Mouse (Mus musculus) heart, embryonic 14.5 days (tissue): ENCODE measurements around the gene Cyren. TPM values are rescaled to one million over a fixed set of nuclear protein-coding genes. Genes with fewer than 3 reads are reported as not detected.

Source experiments
- ATAC-seq: fragments of 200-750 bp; cut with Nextera tagmentation; 2 replicates; pipeline ENCODE4 v1.8.0; 2017; ENCODE audit warnings: low read depth, moderate TSS enrichment; ENCODE audit not compliant: insufficient number of reproducible peaks, insufficient read depth, low FRiP score
- H3K27ac ChIP-seq, 2 experiments: fragments of 200-500 bp in 1 of 2; fragments of 300-500 bp in 1 of 2; sonication (generic) in 1 of 2; replicated peaks in 1 of 2; 2 replicates each; pipeline ENCODE4 v1.5.1; 2012 to 2014; ENCODE audit warnings: low read depth in 2 of 2, low read length in 2 of 2, control low read depth in 1 of 2, mild to moderate bottlenecking in 1 of 2, mixed read lengths in 1 of 2; ENCODE audit not compliant: control insufficient read depth in 1 of 2, insufficient read depth in 1 of 2
- H3K27me3 ChIP-seq: fragments of 300-500 bp; sonication (generic); 2 replicates; pipeline ENCODE4 v1.6.1; 2014; ENCODE audit warnings: mild to moderate bottlenecking, low read length, control low read depth; ENCODE audit not compliant: control insufficient read depth, insufficient read depth
- H3K36me3 ChIP-seq: fragments of 300-500 bp; sonication (generic); 2 replicates; pipeline ENCODE4 v1.6.1; 2014; ENCODE audit warnings: mild to moderate bottlenecking, control low read depth, low read length, mixed read lengths; ENCODE audit not compliant: control insufficient read depth, insufficient read depth
- H3K4me1 ChIP-seq, 2 experiments: fragments of 200-500 bp in 1 of 2; fragments of 300-500 bp in 1 of 2; sonication (generic) in 1 of 2; 2 replicates each; pipeline ENCODE4 v1.6.1; 2012 to 2014; ENCODE audit warnings: low read length in 2 of 2, control low read depth in 1 of 2, mixed read lengths in 1 of 2; ENCODE audit not compliant: control insufficient read depth in 2 of 2, insufficient read depth in 2 of 2
- H3K4me2 ChIP-seq: fragments of 300-500 bp; sonication (generic); 2 replicates; pipeline ENCODE4 v1.6.1; 2014; ENCODE audit warnings: mild to moderate bottlenecking, low read length
- H3K4me3 ChIP-seq, 2 experiments: fragments of 200-500 bp in 1 of 2; fragments of 300-500 bp in 1 of 2; sonication (generic) in 1 of 2; 2 replicates each; pipeline ENCODE4 v1.5.1; 2012 to 2014; ENCODE audit warnings: low read length in 2 of 2, mild to moderate bottlenecking in 2 of 2, control low read depth in 1 of 2, low read depth in 1 of 2, moderate library complexity in 1 of 2; ENCODE audit not compliant: control insufficient read depth in 1 of 2, insufficient read depth in 1 of 2
- H3K9ac ChIP-seq: fragments of 300-500 bp; sonication (generic); 2 replicates; pipeline ENCODE4 v1.6.1; 2014; ENCODE audit warnings: mild to moderate bottlenecking, low read length
- H3K9me3 ChIP-seq: fragments of 300-500 bp; sonication (generic); 2 replicates; pipeline ENCODE4 v1.6.1; 2016; ENCODE audit warnings: low read length, control low read depth; ENCODE audit not compliant: control insufficient read depth
- WGBS: fragments of 180-500 bp; shearing (Covaris S2); extraction: QIAGEN DNeasy Blood & Tissue Kit; methylation state at CpG from one replicate; pipeline ENCODE4 v1.1.7; 2014; 5-methylcytosine and 5-hydroxymethylcytosine counted together
- polyA plus RNA-seq: library from polyadenylated mRNA; unstranded; fragments of >200 nt; fragmentation: Nextera tagmentation; extraction: Ambion mirVana; gene quantifications from 2 replicates; pipeline ENCODE4 v1.2.1, GENCODE M21; 2014

The Cyren gene
- polyA plus RNA-seq, 1 experiment from 2014 or later: 5.8 TPM

DNA sequence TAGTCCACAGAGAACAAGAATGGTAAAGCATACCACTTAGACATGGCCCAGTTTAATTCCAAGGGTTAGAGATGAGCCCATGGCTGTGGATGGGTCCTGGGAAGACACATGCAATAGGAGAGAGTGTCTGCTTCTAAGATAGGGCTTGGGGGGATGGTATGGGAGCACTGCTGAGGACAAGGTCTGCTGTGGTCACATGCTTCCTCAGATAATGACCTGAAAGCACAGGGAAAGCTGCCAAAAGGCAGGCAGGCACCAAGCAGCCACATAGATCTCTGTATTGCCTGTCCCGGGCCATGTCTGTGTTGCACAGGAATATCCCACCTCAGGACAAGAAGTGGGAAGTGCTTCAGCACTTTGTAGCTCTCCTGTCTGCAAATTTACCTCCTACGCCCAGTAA lies 21.3 kb upstream of the Cyren start:
- peak overlapping the region; percentile 15 to 30 for H3K27ac ChIP-seq
- peaks cover 36 to 47% of the 10 kb centered on the region in 2 experiments for H3K4me1 ChIP-seq
- no peaks in the 10 kb centered on the region for H3K27me3 ChIP-seq
- WGBS: 20% methylated on average over 2 of the region's 2 CpGs
- no peak overlapping the region for H3K4me3 ChIP-seq
- H3K4me2 ChIP-seq: no peak overlapping the region
- H3K9ac ChIP-seq: no peak overlapping the region
- peak; percentile 40 for ATAC-seq
- H3K36me3 ChIP-seq: peaks cover 58% of the 10 kb centered on the region
- H3K9me3 ChIP-seq: no peaks in the 10 kb centered on the region

- H3K4me2 ChIP-seq: no peak overlapping the region
- H3K27me3 ChIP-seq: no peaks in the 10 kb centered on the region
- H3K9me3 ChIP-seq: no peaks in the 10 kb centered on the region
- H3K4me3 ChIP-seq: no peak overlapping the region
- ATAC-seq: no peak
- H3K27ac ChIP-seq: no peak overlapping the region
- WGBS: 58% methylated on average over 16 of the region's 16 CpGs
- peaks cover 13 to 19% of the 10 kb centered on the region in 2 experiments for H3K4me1 ChIP-seq
- H3K9ac ChIP-seq: no peak overlapping the region
- H3K36me3 ChIP-seq: peaks cover 78% of the 10 kb centered on the region
Observed at GRCm38 (mm10) chr6:34896168-34896780, 18.4 kb upstream of the Cyren start.

GRCm38 (mm10) chr6:34895569-34895968 lies 17.7 kb upstream of the Cyren start:
- WGBS: 83% methylated on average over 7 of the region's 7 CpGs
- H3K36me3 ChIP-seq: peaks cover 80% of the 10 kb centered on the region

GRCm38 (mm10) chr6:34889185-34889584 lies 11.3 kb upstream of the Cyren start:
- 66% methylated on average over 4 of the region's 4 CpGs for WGBS
- Histone ChIP-seq H3K9me3 (no peaks in the 10 kb centered on the region), H3K4me1 (peaks cover 9 to 10% of the 10 kb centered on the region in 2 experiments; a peak in 3 of 4 replicates), H3K4me2 (no peak overlapping the region), H3K36me3 (peaks cover 87% of the 10 kb centered on the region), H3K9ac (no peak overlapping the region), H3K4me3 (no peak overlapping the region), H3K27me3 (no peaks in the 10 kb centered on the region), H3K27ac (no peak overlapping the region)
- no peak for ATAC-seq

More at GRCm38 (mm10) chr6:34895569-34895968, 17.7 kb upstream of the Cyren start:
- Histone ChIP-seq H3K9ac (no peak overlapping the region), H3K4me1 (peaks cover 13 to 18% of the 10 kb centered on the region in 2 experiments), H3K27ac (no peak overlapping the region), H3K4me3 (no peak overlapping the region), H3K4me2 (no peak overlapping the region), H3K9me3 (no peaks in the 10 kb centered on the region), H3K27me3 (no peaks in the 10 kb centered on the region)
- no peak for ATAC-seq

GRCm38 (mm10) chr6:34887131-34887850 lies 9.4 kb upstream of the Cyren start:
- H3K9me3 ChIP-seq: no peaks in the 10 kb centered on the region
- H3K4me2 ChIP-seq: no peak overlapping the region
- 57% methylated on average over 6 of the region's 6 CpGs for WGBS
- peaks cover 9 to 10% of the 10 kb centered on the region in 2 experiments; a peak in 3 of 4 replicates for H3K4me1 ChIP-seq
- H3K4me3 ChIP-seq: no peak overlapping the region
- no peaks in the 10 kb centered on the region for H3K27me3 ChIP-seq
- H3K36me3 ChIP-seq: peaks cover 86% of the 10 kb centered on the region
- H3K9ac ChIP-seq: peak overlapping the region; percentile 36; the same call in 1 of the 2 replicates
- 0 out of 4 replicates have a peak overlapping the region, but pooled peaks of 1 of the 2 experiments have one; percentile 23 for H3K27ac ChIP-seq
- no peak for ATAC-seq

DNA sequence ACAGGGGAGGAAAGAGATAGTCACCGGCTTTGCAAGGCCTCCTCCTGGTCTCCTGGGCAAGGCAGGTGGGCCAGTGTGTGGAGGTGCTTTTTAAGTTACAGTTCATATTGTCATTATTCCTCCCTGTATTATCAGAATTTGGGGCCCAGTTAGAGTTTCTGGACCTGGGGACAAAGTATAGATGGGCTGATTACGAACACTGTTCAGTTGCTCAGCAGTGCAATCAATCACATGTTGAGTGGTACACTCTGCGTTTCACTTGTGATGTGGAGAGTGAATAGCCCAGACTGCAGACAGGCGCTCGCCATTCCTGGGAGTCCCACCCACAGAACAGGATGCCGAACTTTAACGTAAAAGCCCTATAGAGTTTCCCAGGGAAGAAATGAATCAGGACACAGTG lies 6.9 kb upstream of the Cyren start:
- Histone ChIP-seq H3K9me3 (no peaks in the 10 kb centered on the region), H3K36me3 (peaks cover 85% of the 10 kb centered on the region)

DNA sequence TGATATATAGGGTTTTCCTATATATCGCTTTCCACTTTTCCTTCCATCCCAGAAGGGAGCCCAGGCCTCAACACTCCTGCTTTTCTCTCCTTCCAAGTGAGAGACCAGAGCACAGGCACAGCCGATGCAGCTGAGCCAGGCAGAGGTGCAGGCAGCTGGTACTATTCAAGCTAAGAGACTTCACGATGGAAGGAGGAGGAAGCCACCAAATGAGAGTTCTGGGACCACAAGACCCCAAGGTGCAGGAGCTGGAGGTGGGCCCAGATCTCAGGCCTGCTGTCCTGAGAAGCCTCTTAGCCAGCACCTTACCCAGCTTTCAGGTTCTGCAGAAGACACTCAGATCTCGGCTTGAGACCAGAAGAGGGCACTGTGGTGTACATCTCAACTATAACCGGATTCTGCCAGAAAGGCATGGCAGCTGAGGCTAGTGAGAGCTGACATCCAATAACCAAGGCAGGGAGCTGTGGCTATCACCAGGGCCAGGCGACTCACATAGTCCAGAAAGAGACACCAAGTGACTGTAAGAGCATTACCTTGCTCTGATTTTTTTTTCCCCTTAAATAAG lies 2.1 kb upstream of the Cyren start:
- Histone ChIP-seq H3K4me3 (no peak overlapping the region), H3K9ac (no peak overlapping the region), H3K27ac (no peak overlapping the region), H3K9me3 (no peaks in the 10 kb centered on the region), H3K4me1 (peaks cover 18 to 29% of the 10 kb centered on the region in 2 experiments), H3K4me2 (no peak overlapping the region), H3K27me3 (no peaks in the 10 kb centered on the region), H3K36me3 (peaks cover 58% of the 10 kb centered on the region)
- ATAC-seq: no peak
- WGBS: 54% methylated on average over 6 of the region's 6 CpGs

More for the DNA sequence above, 6.9 kb upstream of the Cyren start:
- Histone ChIP-seq H3K9ac (no peak overlapping the region), H3K4me2 (no peak overlapping the region), H3K27me3 (no peaks in the 10 kb centered on the region), H3K4me3 (no peak overlapping the region), H3K4me1 (peaks cover 9 to 10% of the 10 kb centered on the region in 2 experiments; a peak in 3 of 4 replicates), H3K27ac (no peak overlapping the region)
- ATAC-seq: no peak
- WGBS: 79% methylated on average over 7 of the region's 7 CpGs
